Mouse (Mus musculus): ENCODE measurements around the gene Ltn1. TPM values are rescaled to one million over a fixed set of nuclear protein-coding genes. Genes with fewer than 3 reads are reported as not detected.
A peak's percentile ranks its signal among the peaks of the same experiment; 100 is the strongest.

The Ltn1 gene
- polyA plus RNA-seq, 1 experiment from 2014 or later, result 16.4 TPM

DNA sequence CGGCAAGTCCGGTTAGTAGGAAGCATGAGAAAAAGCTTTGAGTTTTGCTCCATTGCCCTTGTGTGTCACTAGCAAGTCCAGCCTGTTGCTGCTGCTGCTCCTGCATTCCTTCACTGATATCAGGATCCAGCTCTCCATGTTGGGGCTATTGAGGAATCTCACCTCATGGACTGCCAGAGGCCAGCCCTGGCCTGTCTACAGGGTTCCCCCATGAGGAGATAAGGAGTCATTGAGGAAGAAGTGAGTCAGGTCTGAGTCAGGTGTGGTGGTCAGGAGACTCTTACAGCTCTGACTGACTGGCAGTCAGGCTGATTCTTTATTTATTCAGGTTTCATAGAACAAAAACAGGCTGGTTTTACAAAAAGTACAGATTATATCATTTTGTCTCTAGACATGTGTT is 84.3 kb downstream of the Ltn1 start:
- H3K27ac ChIP-seq (replicated peaks), result peak overlapping the region; percentile 51
- no peaks in the 10 kb centered on the region for H3K36me3 ChIP-seq
- H3K4me2 ChIP-seq, result no peak overlapping the region
- no peaks in the 10 kb centered on the region for H3K27me3 ChIP-seq (replicated peaks)
- WGBS, result 78% methylated on average over 2 of the region's 2 CpGs
- no peak overlapping the region for H3K4me3 ChIP-seq
- peaks cover 5% of the 10 kb centered on the region; the same call in 1 of the 2 replicates for H3K9me3 ChIP-seq
- peaks cover 21% of the 10 kb centered on the region for H3K4me1 ChIP-seq
- no peak overlapping the region for H3K9ac ChIP-seq
- peak; percentile 79; the same call in 1 of the 2 replicates for ATAC-seq (ENCODE audit: extremely low read depth, insufficient number of reproducible peaks, low FRiP score, low TSS enrichment)

DNA sequence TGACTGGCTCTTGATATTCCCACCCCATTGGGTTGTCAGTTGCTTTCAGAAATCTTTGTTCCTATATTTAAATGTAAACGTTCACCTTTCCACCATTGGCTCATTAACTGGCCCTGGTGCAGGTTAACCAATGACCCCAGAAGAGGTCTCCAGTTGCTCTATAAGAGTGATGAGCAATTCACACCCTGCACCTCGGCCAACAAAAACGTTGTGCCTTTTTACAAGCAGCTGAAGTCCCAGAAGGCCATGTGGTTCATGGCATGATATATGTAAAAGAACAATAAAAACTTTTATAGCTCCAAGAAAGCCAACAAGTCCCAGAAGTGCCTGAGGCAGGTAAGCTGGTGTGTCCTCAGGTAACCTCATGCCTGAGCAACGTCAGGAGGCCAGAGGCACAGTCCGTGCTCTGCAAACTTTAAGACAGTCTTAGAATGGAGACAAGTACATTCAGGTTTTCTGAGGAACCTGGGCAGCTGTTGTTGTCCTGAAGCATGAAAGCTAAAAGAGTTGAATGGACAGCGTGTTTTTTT is 91.3 kb downstream of the Ltn1 start:
- Histone ChIP-seq H3K27me3 (replicated peaks) (no peaks in the 10 kb centered on the region), H3K27ac (replicated peaks) (no peak overlapping the region), H3K4me2 (no peak overlapping the region), H3K4me3 (no peak overlapping the region), H3K9me3 (no peaks in the 10 kb centered on the region), H3K4me1 (no peaks in the 10 kb centered on the region), H3K36me3 (no peaks in the 10 kb centered on the region), H3K9ac (no peak overlapping the region)
- ATAC-seq (ENCODE audit: extremely low read depth, insufficient number of reproducible peaks, low FRiP score, low TSS enrichment), result no peak
- 76% methylated on average over 6 of the region's 6 CpGs for WGBS

DNA sequence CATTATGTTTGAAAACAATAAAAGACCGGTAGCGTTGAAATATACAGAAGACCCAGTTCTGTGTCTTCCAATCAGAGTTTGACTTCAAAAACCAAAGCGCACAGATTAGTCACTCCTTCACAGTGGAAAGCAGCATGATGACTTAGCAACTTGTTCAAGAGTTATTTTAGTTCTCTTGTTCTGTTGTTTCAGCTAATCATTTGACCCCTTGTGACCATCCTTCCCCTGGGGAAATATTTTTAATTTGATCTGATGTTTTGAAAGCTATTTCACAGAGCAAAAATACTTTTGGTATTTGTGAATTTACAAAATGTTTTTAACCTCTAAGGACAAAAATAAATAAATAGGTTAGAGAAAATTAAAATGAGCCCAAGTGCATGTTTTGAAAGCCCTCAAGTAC is 97.7 kb downstream of the Ltn1 start:
- Histone ChIP-seq H3K27me3 (replicated peaks) (no peaks in the 10 kb centered on the region), H3K36me3 (no peaks in the 10 kb centered on the region), H3K9ac (no peak overlapping the region), H3K4me2 (no peak overlapping the region), H3K9me3 (no peaks in the 10 kb centered on the region; the same call in 1 of the 2 replicates), H3K4me1 (no peaks in the 10 kb centered on the region), H3K4me3 (no peak overlapping the region), H3K27ac (replicated peaks) (no peak overlapping the region)
- 82% methylated on average over 3 of the region's 3 CpGs for WGBS
- no peak for ATAC-seq (ENCODE audit: extremely low read depth, insufficient number of reproducible peaks, low FRiP score, low TSS enrichment)

DNA sequence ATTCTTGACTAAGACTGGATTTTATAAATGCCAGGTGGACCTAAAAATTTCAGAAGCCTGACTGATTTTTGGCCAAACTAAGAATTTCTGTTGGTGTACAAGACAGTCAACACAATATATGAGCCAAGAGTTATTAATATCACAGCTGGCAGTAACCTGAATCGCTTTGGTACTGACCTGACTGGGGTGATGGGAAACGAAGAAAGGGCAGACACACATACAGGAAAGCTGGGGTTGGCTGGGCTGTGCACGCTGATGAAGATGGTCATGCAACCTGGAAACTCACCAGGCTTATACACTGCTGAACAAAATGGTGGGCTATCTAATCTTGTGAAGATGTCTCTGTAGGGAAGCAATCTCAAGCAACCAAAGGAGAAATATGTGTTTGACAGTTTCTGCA is 102.4 kb downstream of the Ltn1 start:
- H3K36me3 ChIP-seq, result no peaks in the 10 kb centered on the region
- no peak overlapping the region for H3K4me3 ChIP-seq
- no peaks in the 10 kb centered on the region for H3K27me3 ChIP-seq (replicated peaks)
- WGBS, result 86% methylated on average over 3 of the region's 3 CpGs
- no peaks in the 10 kb centered on the region; the same call in 1 of the 2 replicates for H3K9me3 ChIP-seq
- ATAC-seq (ENCODE audit: extremely low read depth, insufficient number of reproducible peaks, low FRiP score, low TSS enrichment), result no peak
- no peak overlapping the region for H3K9ac ChIP-seq
- no peaks in the 10 kb centered on the region for H3K4me1 ChIP-seq
- no peak overlapping the region for H3K27ac ChIP-seq (replicated peaks)
- H3K4me2 ChIP-seq, result no peak overlapping the region

Other genes starting within 250 kb of the Ltn1 start
- 26.9 and 27.5 TPM in 2 replicates for gene N6amt1, start 78.4 kb downstream of the Ltn1 start, polyA plus RNA-seq (2015; fragmentation: Nextera tagmentation; extraction: Ambion mirVana)
- 11.0 and 12.2 TPM in 2 replicates for gene Rwdd2b, start 8.0 kb upstream of the Ltn1 start, polyA plus RNA-seq (2015; fragmentation: Nextera tagmentation; extraction: Ambion mirVana)
- 30.2 and 37.1 TPM in 2 replicates for gene Usp16, start 22.1 kb upstream of the Ltn1 start, polyA plus RNA-seq (2015; fragmentation: Nextera tagmentation; extraction: Ambion mirVana)
- 290 and 329 TPM in 2 replicates for gene Cct8, start 63.3 kb upstream of the Ltn1 start, polyA plus RNA-seq (2015; fragmentation: Nextera tagmentation; extraction: Ambion mirVana)
- 0.31 and 0.46 TPM in 2 replicates for gene Map3k7cl, start 120.7 kb upstream of the Ltn1 start, polyA plus RNA-seq (2015; fragmentation: Nextera tagmentation; extraction: Ambion mirVana)